Mouse (Mus musculus) heart, embryonic 12.5 days (tissue): Measurements from ENCODE around the gene Emc9. TPM values are rescaled to one million over a fixed set of nuclear protein-coding genes. Genes with fewer than 3 reads are reported as not detected.

ENCODE experiments used
- ATAC-seq: fragments of 200-750 bp; cut with Nextera tagmentation; 2 replicates; pipeline ENCODE4 v1.8.0; 2017; ENCODE audit warnings: moderate TSS enrichment, moderate library complexity; ENCODE audit not compliant: insufficient number of reproducible peaks, low FRiP score
- H3K27ac ChIP-seq: fragments of 300-500 bp; sonication (generic); 2 replicates; pipeline ENCODE4 v1.5.1; 2016; ENCODE audit warnings: mild to moderate bottlenecking, moderate library complexity; ENCODE audit not compliant: poor library complexity, severe bottlenecking
- H3K27me3 ChIP-seq: fragments of 300-500 bp; sonication (generic); replicated peaks from 2 replicates; pipeline ENCODE4 v1.6.1; 2016; ENCODE audit warnings: mild to moderate bottlenecking, moderate library complexity
- H3K36me3 ChIP-seq: fragments of 300-500 bp; sonication (generic); 2 replicates; pipeline ENCODE4 v1.6.1; 2016; ENCODE audit warnings: mild to moderate bottlenecking, moderate library complexity
- H3K4me1 ChIP-seq: fragments of 300-500 bp; sonication (generic); replicated peaks from 2 replicates; pipeline ENCODE4 v1.6.1; 2016; ENCODE audit warnings: mild to moderate bottlenecking
- H3K4me2 ChIP-seq: fragments of 300-500 bp; sonication (generic); 2 replicates; pipeline ENCODE4 v1.6.1; 2016; ENCODE audit warnings: mild to moderate bottlenecking, moderate library complexity
- H3K4me3 ChIP-seq: fragments of 300-500 bp; sonication (generic); 2 replicates; pipeline ENCODE4 v1.5.1; 2016; ENCODE audit warnings: mild to moderate bottlenecking
- H3K9ac ChIP-seq: fragments of 300-500 bp; sonication (generic); 2 replicates; pipeline ENCODE4 v1.6.1; 2016; ENCODE audit warnings: mild to moderate bottlenecking, moderate library complexity
- H3K9me3 ChIP-seq: fragments of 300-500 bp; sonication (generic); replicated peaks from 2 replicates; pipeline ENCODE4 v1.6.1; 2016; ENCODE audit warnings: mild to moderate bottlenecking, moderate library complexity
- WGBS: fragments of 180-500 bp; shearing (Covaris S2); methylation state at CpG from one replicate; pipeline ENCODE4 v1.1.7; 2016; 5-methylcytosine and 5-hydroxymethylcytosine counted together
- polyA plus RNA-seq: library from polyadenylated mRNA; unstranded; fragments of >200 nt; fragmentation: Nextera tagmentation; extraction: Ambion mirVana; gene quantifications from 2 replicates; pipeline ENCODE4 v1.2.1, GENCODE M21; 2016

The Emc9 gene
- polyA plus RNA-seq = 16.3 and 21.5 TPM in 2 replicates

DNA sequence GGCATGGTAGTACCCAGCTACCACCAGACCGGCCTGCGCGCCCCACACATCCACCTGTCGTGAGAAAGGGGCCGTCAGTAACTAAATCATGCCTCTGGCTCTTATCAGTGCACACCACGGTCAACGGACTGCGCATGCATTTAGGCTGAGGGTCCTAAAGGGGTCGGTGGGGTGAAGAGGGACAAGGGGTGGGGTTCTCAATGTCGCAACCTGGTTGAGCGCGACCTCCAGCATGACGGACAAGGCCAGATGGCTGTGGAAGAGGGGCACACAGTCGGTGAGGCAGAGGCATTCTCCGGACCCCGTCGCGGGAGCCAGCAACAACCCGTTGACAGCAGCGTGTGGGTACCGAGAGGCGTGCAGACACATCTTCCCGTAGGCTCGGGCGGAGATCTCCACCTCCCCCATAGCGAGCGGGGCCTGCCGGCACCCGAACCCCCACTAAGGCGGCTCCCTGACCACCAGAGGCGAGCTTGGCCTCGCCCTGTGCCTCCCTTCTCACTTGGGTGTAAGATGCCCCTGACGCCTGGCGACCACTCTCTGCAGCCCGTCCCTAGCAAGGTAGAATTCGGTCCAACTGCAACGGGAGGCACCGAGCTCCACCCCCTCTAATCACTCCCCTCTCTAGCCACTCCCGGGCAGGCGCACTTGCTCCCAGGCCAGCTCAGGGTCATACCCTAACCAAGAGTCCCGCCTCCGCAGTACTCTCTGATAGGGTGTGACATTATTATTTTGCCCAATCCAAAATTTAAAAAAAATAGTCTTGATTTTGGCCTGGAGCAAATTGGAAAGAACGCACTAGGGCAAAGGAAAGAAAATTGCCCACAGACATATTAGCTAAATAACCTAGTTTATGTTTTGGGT, at the start of gene Emc9:
Gene Emc9, minus strand, starts transcription at position 601 of the 864 bp plus-strand sequence.
- Histone ChIP-seq H3K4me1 (peaks cover 17% of the 10 kb centered on the region), H3K4me3 (peak within 1 kb of the TSS; percentile 72), H3K4me2 (peak within 1 kb of the TSS; percentile 96), H3K27ac (peak within 1 kb of the TSS; percentile 81), H3K9ac (peak within 1 kb of the TSS; percentile 79), H3K9me3 (no peaks in the 10 kb centered on the region), H3K27me3 (no peaks in the 10 kb centered on the region), H3K36me3 (peaks cover 39% of the 10 kb centered on the region)
- peak; percentile 90 for ATAC-seq
- under 1% methylated on average over 43 of the region's 43 CpGs for WGBS

GRCm38 (mm10) chr14:55629312-55629711, 44.2 kb upstream of the Emc9 start:
- Histone ChIP-seq H3K9ac (no peak overlapping the region), H3K36me3 (peaks cover 98% of the 10 kb centered on the region), H3K27ac (no peak overlapping the region), H3K4me3 (no peak overlapping the region), H3K9me3 (no peaks in the 10 kb centered on the region), H3K4me1 (peaks cover 9% of the 10 kb centered on the region), H3K4me2 (no peak overlapping the region), H3K27me3 (no peaks in the 10 kb centered on the region)
- 50% methylated on average over 5 of the region's 5 CpGs for WGBS
- ATAC-seq = no peak

DNA sequence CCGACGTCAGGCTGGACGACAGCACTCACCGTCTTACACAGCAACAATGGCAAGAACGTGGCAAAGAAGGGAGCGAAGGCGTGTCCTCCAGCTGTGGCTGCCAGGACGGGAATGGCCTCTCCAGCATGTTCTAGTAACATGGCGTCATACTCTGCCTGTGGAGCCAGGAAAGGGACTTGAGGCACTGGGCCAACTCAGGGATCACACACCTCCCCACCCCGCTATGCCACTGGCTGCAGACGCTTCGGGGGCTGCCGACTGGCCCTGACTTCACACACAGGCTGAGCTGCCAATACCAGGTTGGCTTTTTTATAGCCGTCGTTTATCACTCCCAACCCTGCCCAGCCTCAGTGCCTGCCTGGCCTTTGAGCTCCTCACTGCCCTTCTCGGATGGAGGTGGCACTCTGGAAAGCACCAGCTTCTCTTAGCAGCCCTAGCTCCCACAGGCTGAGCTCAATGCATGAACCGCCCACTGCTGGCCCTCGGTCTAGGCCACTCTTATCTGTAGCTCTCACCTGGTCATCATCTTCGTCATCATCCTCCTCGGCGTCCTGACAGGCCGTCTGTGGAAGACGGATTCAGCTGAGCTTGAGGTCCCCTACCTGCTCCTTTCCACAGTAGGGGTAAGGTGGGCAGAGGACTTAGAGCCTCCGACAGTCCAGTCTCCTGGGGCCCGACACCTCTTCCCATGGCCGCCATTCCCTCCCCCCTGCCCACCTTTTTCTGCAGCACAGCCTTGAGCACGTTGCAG, 43.1 kb upstream of the Emc9 start:
- no peak for ATAC-seq
- Histone ChIP-seq H3K4me1 (peaks cover 7% of the 10 kb centered on the region), H3K4me3 (no peak overlapping the region), H3K27ac (no peak overlapping the region), H3K36me3 (peaks cover 99% of the 10 kb centered on the region), H3K9me3 (no peaks in the 10 kb centered on the region), H3K9ac (no peak overlapping the region), H3K27me3 (no peaks in the 10 kb centered on the region), H3K4me2 (no peak overlapping the region)
- WGBS = 88% methylated on average over 27 of the region's 27 CpGs

GRCm38 (mm10) chr14:55618486-55619195, 33.5 kb upstream of the Emc9 start:
- whole genome bisulfite sequencing = 32% methylated on average over 22 of the region's 22 CpGs
- Histone ChIP-seq H3K27me3 (no peaks in the 10 kb centered on the region), H3K4me2 (peak overlapping the region; percentile 64), H3K27ac (no peak overlapping the region), H3K4me1 (peaks cover 17% of the 10 kb centered on the region), H3K36me3 (peaks cover 8% of the 10 kb centered on the region), H3K4me3 (peak overlapping the region; percentile 37), H3K9me3 (no peaks in the 10 kb centered on the region), H3K9ac (peak overlapping the region; percentile 48; the same call in 1 of the 2 replicates)
- ATAC-seq = no peak

GRCm38 (mm10) chr14:55617822-55618221, 32.7 kb upstream of the Emc9 start, which contains the start of gene Rec8:
Gene Rec8, plus strand, starts transcription at chr14:55618037.
- peak within 1 kb of the TSS; percentile 64 for H3K4me2 ChIP-seq
- peaks cover 25% of the 10 kb centered on the region for H3K4me1 ChIP-seq
- peak within 1 kb of the TSS; percentile 48; the same call in 1 of the 2 replicates for H3K9ac ChIP-seq
- peak within 1 kb of the TSS; percentile 36; the same call in 1 of the 2 replicates for H3K27ac ChIP-seq
- no peaks in the 10 kb centered on the region for H3K9me3 ChIP-seq
- H3K36me3 ChIP-seq = peaks cover under 1% of the 10 kb centered on the region; the same call in 1 of the 2 replicates
- H3K27me3 ChIP-seq = no peaks in the 10 kb centered on the region
- H3K4me3 ChIP-seq = peak within 1 kb of the TSS; percentile 37
- ATAC-seq = peak; percentile 88
- 13% methylated on average over 21 of the region's 21 CpGs for WGBS

- 83% methylated on average over 2 of the region's 2 CpGs for WGBS
- no peak for ATAC-seq
Measured at GRCm38 (mm10) chr14:55616844-55617243, 31.7 kb upstream of the Emc9 start.

DNA sequence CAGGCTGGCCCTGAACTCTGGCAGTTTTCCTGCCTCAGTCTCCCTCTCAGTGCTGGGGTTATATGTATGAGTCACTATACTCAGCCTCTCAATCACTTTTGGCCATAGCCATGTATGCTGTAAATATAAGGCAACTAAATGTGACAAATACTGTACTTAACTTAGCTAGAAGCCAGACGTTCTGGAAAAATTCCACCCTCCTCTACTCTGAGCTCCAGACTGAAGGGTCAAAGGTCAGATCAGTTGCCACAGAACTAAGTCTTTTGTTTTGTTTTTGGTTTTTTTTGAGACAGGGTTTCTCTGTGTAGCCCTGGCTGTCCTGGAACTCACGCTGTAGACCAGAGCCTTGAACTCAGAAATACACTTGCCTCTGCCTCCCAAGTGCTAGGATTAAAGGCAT, 30.8 kb upstream of the Emc9 start:
- H3K4me3 ChIP-seq = no peak overlapping the region
- no peak overlapping the region for H3K27ac ChIP-seq
- H3K9me3 ChIP-seq = no peaks in the 10 kb centered on the region
- H3K9ac ChIP-seq = no peak overlapping the region
- peaks cover 27% of the 10 kb centered on the region for H3K4me1 ChIP-seq
- no peak overlapping the region for H3K4me2 ChIP-seq
- no peaks in the 10 kb centered on the region for H3K27me3 ChIP-seq
- ATAC-seq = no peak
- no peaks in the 10 kb centered on the region for H3K36me3 ChIP-seq
- 50% methylated on average over 2 of the region's 2 CpGs for WGBS

More at GRCm38 (mm10) chr14:55616844-55617243, 31.7 kb upstream of the Emc9 start:
- Histone ChIP-seq H3K4me2 (no peak overlapping the region), H3K27ac (peak overlapping the region; percentile 36; the same call in 1 of the 2 replicates), H3K36me3 (no peaks in the 10 kb centered on the region), H3K4me1 (peaks cover 27% of the 10 kb centered on the region), H3K4me3 (no peak overlapping the region), H3K9me3 (no peaks in the 10 kb centered on the region), H3K27me3 (no peaks in the 10 kb centered on the region), H3K9ac (no peak overlapping the region)

- ATAC-seq = no peak
- Histone ChIP-seq H3K27me3 (no peaks in the 10 kb centered on the region), H3K4me3 (no peak overlapping the region), H3K4me2 (no peak overlapping the region), H3K27ac (no peak overlapping the region), H3K9me3 (no peaks in the 10 kb centered on the region), H3K36me3 (peaks cover 5% of the 10 kb centered on the region), H3K4me1 (peaks cover 27% of the 10 kb centered on the region), H3K9ac (no peak overlapping the region)
- WGBS = 53% methylated on average over 7 of the region's 7 CpGs
Measured at GRCm38 (mm10) chr14:55614565-55615178, 29.6 kb upstream of the Emc9 start.

- Histone ChIP-seq H3K4me2 (no peak overlapping the region), H3K27ac (no peak overlapping the region; the same call in 1 of the 2 replicates), H3K9me3 (no peaks in the 10 kb centered on the region), H3K9ac (no peak overlapping the region), H3K4me3 (no peak overlapping the region), H3K4me1 (peaks cover 19% of the 10 kb centered on the region), H3K36me3 (peaks cover 18% of the 10 kb centered on the region), H3K27me3 (no peaks in the 10 kb centered on the region)
- 35% methylated on average over 6 of the region's 6 CpGs for WGBS
- no peak for ATAC-seq
Measured at GRCm38 (mm10) chr14:55613346-55613745, 28.2 kb upstream of the Emc9 start.

DNA sequence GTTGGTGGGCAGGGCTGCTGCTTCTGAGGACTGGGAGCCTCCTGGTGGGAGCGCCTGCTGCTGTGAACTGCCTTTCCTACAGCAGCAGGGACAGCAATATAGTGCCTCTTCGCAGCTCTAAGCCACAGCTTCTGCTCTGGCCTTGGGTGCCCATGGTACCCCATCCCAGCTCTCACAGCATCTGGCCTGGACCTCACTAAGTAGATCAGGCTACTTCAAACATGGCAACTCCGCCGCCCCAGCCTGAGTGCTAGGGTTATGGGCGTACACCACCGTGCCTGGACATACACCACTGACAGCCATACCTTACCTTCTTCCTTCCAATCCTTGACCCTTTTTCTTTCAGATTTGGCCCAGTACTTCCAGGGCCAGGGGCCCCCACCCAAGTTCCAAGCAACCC, 23.2 kb upstream of the Emc9 start:
- Histone ChIP-seq H3K9ac (no peak overlapping the region), H3K27ac (no peak overlapping the region), H3K36me3 (peaks cover 53% of the 10 kb centered on the region), H3K4me3 (no peak overlapping the region), H3K27me3 (no peaks in the 10 kb centered on the region), H3K4me2 (no peak overlapping the region), H3K4me1 (peaks cover 11% of the 10 kb centered on the region), H3K9me3 (no peaks in the 10 kb centered on the region)
- no peak for ATAC-seq
- 89% methylated on average over 6 of the region's 6 CpGs for WGBS
